Mouse (Mus musculus) Patski (cell line): Measurements from ENCODE around the gene Prlr. TPM values are rescaled to one million over a fixed set of nuclear protein-coding genes. Genes with fewer than 3 reads are reported as not detected.

ENCODE experiments used
- ATAC-seq: fragments of 100-300 bp; one replicate; pipeline ENCODE4 v1.8.0; 2021
- CTCF ChIA-PET: fragments of 350-600 bp; sonication (Branson Sonifier 250); formaldehyde crosslinking; loops from one replicate; lab custom pipeline; 2022; ENCODE audit warnings: inconsistent platforms; lab: Charles Lee
- POLR2A ChIA-PET: fragments of 350-600 bp; sonication (Branson Sonifier 250); formaldehyde crosslinking; loops from one replicate; lab custom pipeline; 2022; ENCODE audit warnings: antibody characterized with exemption, inconsistent platforms; lab: Charles Lee
- DNase-seq: peaks from one replicate; pipeline ENCODE4 v3.0.0-alpha.2; 2011; ENCODE audit warnings: low read depth, low spot score
- H3K27me3 ChIP-seq: fragments of 371-371 bp; one replicate; pipeline ENCODE4 v1.5.1; 2021
- CTCF ChIP-seq: fragments of 100-300 bp; IDR thresholded peaks from one replicate; pipeline ENCODE4 v1.5.1; 2021
- in situ Hi-C: fragments of 300-500 bp; cut with MboI; formaldehyde crosslinking; loops from 3 replicates; pipeline ENCODE4 v1.11.1; 2018; ENCODE audit warnings: low pct_unique_long_range_greater_than_20kb, mixed read lengths
- polyA plus RNA-seq: library from polyadenylated mRNA; unstranded; gene quantifications from one replicate; pipeline ENCODE4 v1.2.3, GENCODE M21; 2021

Gene Prlr
- polyA plus RNA-seq, 1 experiment from 2014 or later, result not detected

GRCm38 (mm10) chr15:10192101-10192630 is 15.1 kb downstream of the Prlr start:
- DNase-seq, result no peak
- in situ Hi-C loops, result no loop called here
- peaks cover 16% of the 10 kb centered on the region for H3K27me3 ChIP-seq
- no peak for ATAC-seq
- no peak for TF ChIP-seq CTCF
- ChIA-PET POLR2A (no interaction called here), CTCF (no interaction called here)

GRCm38 (mm10) chr15:10200991-10201390 is 24.0 kb downstream of the Prlr start:
- TF ChIP-seq CTCF, result no peak

GRCm38 (mm10) chr15:10202504-10203302 is 25.7 kb downstream of the Prlr start:
- POLR2A ChIA-PET, result no interaction called here
- CTCF ChIA-PET, result interaction anchor here (1.3 kb wide), 1 partner anchor 21 kb away, joined by 4 read pairs; no protein-coding TSS in a partner anchor
- in situ Hi-C loops, result no loop called here

More at GRCm38 (mm10) chr15:10200991-10201390, 24.0 kb downstream of the Prlr start:
- POLR2A ChIA-PET, result no interaction called here
- DNase-seq (no peak), ATAC-seq (no peak)
- H3K27me3 ChIP-seq, result no peaks in the 10 kb centered on the region
- CTCF ChIA-PET, result no interaction called here
- in situ Hi-C loops, result no loop called here

GRCm38 (mm10) chr15:10210261-10210770 is 33.3 kb downstream of the Prlr start:
- H3K27me3 ChIP-seq, result peaks cover 18% of the 10 kb centered on the region
- ATAC-seq (no peak), DNase-seq (no peak)
- POLR2A ChIA-PET, result no interaction called here
- no peak for TF ChIP-seq CTCF
- CTCF ChIA-PET, result interaction anchor here (1.3 kb wide), 1 partner anchor 17 kb away, joined by 3 read pairs; no protein-coding TSS in a partner anchor
- in situ Hi-C loops, result no loop called here

More at GRCm38 (mm10) chr15:10202504-10203302, 25.7 kb downstream of the Prlr start:
- TF ChIP-seq CTCF, result no peak
- ATAC-seq (no peak), DNase-seq (no peak)
- H3K27me3 ChIP-seq, result peaks cover 3% of the 10 kb centered on the region

- no peak for DNase-seq
- ATAC-seq, result no peak
- ChIA-PET POLR2A (no interaction called here), CTCF (no interaction called here)
- no peak for TF ChIP-seq CTCF
- peaks cover 18% of the 10 kb centered on the region for H3K27me3 ChIP-seq
- in situ Hi-C loops, result no loop called here
These were observed 35.0 kb downstream of the Prlr start for GRCm38 (mm10) chr15:10211992-10212391.

GRCm38 (mm10) chr15:10213213-10213612 is 36.2 kb downstream of the Prlr start:
- no peak for TF ChIP-seq CTCF
- peaks cover 10% of the 10 kb centered on the region for H3K27me3 ChIP-seq
- in situ Hi-C loops, result no loop called here
- DNase-seq (no peak), ATAC-seq (no peak)
- ChIA-PET POLR2A (no interaction called here), CTCF (no interaction called here)

- ChIA-PET POLR2A (no interaction called here), CTCF (no interaction called here)
- DNase-seq (no peak), ATAC-seq (no peak)
- peaks cover 9% of the 10 kb centered on the region for H3K27me3 ChIP-seq
- TF ChIP-seq CTCF, result no peak
- in situ Hi-C loops, result no loop called here
These were observed 36.7 kb downstream of the Prlr start for GRCm38 (mm10) chr15:10213710-10214109.

GRCm38 (mm10) chr15:10215719-10216118 is 38.7 kb downstream of the Prlr start:
- ATAC-seq, result no peak
- POLR2A ChIA-PET, result no interaction called here
- in situ Hi-C loops, result no loop called here

GRCm38 (mm10) chr15:10216189-10216588 is 39.2 kb downstream of the Prlr start:
- ATAC-seq (no peak), DNase-seq (no peak)
- ChIA-PET CTCF (no interaction called here), POLR2A (no interaction called here)
- in situ Hi-C loops, result no loop called here
- no peak for TF ChIP-seq CTCF
- H3K27me3 ChIP-seq, result peaks cover 3% of the 10 kb centered on the region

More at GRCm38 (mm10) chr15:10215719-10216118, 38.7 kb downstream of the Prlr start:
- H3K27me3 ChIP-seq, result peaks cover 3% of the 10 kb centered on the region
- CTCF ChIA-PET, result no interaction called here
- DNase-seq, result no peak
- TF ChIP-seq CTCF, result no peak

GRCm38 (mm10) chr15:10223614-10224155 is 46.6 kb downstream of the Prlr start:
- no peak for TF ChIP-seq CTCF
- ChIA-PET CTCF (interaction anchor here (1.0 to 1.2 kb wide), 2 partner anchors 13 to 31 kb away, joined by 3 read pairs; no protein-coding TSS in a partner anchor), POLR2A (no interaction called here)
- ATAC-seq, result no peak
- DNase-seq, result no peak
- in situ Hi-C loops, result no loop called here
- peaks cover 3% of the 10 kb centered on the region for H3K27me3 ChIP-seq

GRCm38 (mm10) chr15:10225701-10226100 is 48.7 kb downstream of the Prlr start:
- in situ Hi-C loops, result no loop called here
- TF ChIP-seq CTCF, result no peak
- DNase-seq (no peak), ATAC-seq (no peak)
- ChIA-PET POLR2A (no interaction called here), CTCF (no interaction called here)
- H3K27me3 ChIP-seq, result no peaks in the 10 kb centered on the region
